Mouse (Mus musculus) kidney, postnatal 14 days (tissue): ENCODE measurements at regions not wholly inside any gene's neighbourhood (a gene's known extent, or its start where the extent isn't known, plus 50 kb on each side); places are given as distances from the start of the nearest gene placed in this dataset.

Experiments used
- DNase-seq: peaks from one replicate; pipeline ENCODE4 v3.0.0; 2022; ENCODE audit warnings: mixed read lengths

- DNase-seq, result no peak
These were observed 206.2 kb upstream of the Plpp4 start for GRCm38 (mm10) chr7:129050675-129051074.

DNA sequence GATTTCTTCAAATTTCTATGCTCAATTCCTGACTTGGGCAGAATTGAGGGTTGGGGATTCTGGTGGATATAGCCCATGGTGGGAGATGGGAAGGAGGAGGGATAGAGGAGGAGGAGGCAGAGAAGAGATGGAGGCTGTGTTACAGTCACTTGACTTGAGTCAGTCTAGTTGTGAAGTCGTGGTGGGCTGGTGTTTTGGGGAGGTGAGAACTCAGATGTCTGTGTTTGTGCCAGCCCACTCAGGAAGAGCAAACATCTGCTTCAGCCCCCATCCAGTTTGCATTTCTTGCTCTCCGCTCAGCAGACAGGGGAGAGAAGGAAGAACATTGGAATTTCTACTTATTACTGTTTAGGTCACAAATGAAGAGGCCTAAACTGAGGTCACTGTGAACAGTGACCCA lies 189.9 kb upstream of the Plpp4 start:
- no peak for DNase-seq

GRCm38 (mm10) chr7:129068137-129068536 lies 188.7 kb upstream of the Plpp4 start:
- no peak for DNase-seq

DNA sequence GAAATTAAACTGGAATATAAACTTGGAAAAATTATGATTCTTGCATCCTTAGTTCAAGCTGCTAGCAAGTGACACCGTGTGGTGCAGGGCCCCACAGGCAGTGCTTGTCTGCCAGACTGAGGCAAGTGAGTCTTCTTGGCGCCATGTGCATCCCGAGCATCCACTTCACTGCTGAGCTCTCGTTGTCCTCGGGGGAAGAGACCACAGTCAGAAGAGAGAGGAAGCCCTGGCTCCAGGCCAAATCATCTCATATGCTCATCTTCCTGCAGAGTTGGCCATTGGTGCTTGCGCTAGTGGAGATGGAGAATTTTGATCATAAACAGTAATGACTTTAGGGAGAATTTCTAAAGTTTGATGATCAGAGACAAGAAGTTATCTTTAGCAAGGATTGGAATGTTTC lies 177.0 kb upstream of the Plpp4 start:
- DNase-seq, result no peak

DNA sequence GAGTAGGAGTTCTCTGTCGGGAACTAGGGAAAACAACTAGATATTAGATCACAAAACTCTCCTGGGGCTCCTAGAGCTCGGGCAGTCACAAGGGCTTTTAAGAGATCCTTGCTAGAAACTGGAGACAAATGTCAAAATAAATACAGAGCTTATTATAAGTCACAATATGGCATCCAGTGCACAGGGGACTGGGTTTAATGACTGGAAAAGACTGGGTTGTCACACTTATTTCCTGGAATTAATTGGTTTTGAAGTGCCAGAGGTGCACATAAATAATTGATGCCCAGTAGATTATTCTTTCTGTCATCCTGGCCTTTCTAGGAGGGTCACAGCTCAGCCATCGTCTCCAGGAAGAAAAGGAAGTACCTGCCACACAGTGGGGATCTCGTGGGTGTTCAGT lies 165.4 kb upstream of the Plpp4 start:
- no peak for DNase-seq

DNA sequence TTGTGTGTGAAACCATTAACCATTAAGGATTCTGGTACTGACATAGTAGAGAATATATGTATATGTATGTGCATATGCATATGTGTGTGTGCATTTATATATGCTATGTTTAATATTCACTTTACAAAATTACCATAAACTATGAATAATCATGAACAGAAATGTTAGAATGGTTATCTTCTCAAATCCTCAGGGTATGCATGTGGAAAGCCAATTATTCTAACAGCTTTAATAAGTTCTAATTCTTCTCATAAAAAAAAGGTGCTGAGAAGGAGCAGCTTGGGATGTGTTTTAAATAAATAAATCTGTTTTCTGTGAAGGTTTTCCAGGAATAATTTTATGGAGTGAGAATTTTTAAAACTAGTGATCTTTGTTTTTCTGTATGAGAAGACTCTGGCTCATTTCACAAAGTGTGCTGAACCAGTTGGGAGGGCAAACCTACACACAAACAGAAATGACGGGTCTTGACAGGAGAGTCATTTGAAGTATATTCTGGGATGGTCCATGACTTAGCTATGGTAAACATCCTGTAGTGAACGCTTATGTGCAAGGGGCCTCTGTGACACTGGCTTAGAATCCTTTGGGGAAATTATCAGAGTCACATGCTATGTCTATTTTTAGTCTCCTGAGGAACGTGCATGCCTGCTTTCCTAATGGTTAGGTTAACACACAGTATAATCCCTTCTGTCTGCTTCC lies 160.3 kb upstream of the Plpp4 start:
- no peak for DNase-seq

- no peak for DNase-seq
These were observed 154.4 kb upstream of the Plpp4 start for GRCm38 (mm10) chr7:129102437-129102836.

DNA sequence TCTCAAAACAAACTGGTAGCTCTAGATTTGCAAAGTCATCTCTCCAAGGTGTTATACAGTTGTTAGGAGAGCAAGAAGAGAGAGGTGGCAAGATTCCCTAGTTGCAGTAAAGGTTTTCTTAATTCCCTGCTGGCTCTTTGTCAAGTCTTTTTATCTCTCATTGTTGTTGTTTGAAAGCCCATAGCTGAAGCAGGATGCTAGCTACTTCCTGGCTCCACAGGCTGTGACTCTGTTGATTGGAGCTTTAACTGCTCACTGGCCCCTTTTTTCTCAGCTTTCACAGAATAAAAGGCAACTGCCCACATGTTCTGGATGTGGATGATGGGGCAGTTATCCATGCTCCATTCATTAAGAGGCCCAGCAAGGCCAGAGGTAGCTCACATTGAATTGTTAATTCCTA lies 122.7 kb upstream of the Plpp4 start:
- DNase-seq, result no peak

DNA sequence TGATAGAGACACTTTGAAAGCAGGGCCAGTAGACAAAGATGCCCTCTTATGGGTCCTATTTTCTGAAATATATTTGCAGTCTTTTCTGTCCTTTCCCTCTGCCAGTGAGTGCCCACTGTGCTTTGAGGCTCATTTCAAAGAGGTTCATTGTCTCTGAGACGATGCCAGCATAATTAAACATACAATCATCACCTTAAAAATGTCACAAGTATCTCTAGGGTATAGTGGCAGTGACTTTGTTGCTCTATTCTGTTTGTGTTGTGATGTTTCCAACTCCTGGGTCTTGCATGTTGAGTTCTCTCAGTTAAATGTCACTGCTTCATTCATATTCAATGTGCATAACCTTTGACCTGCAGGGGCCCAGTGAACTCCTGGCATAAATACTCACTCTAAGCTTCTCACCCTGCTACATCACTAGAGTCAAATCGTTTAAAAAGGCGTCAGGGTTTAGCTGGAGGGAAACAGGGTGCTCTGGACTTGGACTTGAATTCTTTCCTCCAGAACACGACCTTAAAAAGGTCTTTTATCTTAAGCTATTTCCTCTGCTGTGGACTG lies 122.1 kb upstream of the Plpp4 start:
- no peak for DNase-seq

GRCm38 (mm10) chr7:129137303-129137990 lies 119.4 kb upstream of the Plpp4 start:
- DNase-seq, result no peak

- DNase-seq, result no peak
These were observed 114.8 kb upstream of the Plpp4 start for GRCm38 (mm10) chr7:129141942-129142598.

GRCm38 (mm10) chr7:129142599-129142949 lies 114.3 kb upstream of the Plpp4 start:
- peak; percentile 8 for DNase-seq

DNA sequence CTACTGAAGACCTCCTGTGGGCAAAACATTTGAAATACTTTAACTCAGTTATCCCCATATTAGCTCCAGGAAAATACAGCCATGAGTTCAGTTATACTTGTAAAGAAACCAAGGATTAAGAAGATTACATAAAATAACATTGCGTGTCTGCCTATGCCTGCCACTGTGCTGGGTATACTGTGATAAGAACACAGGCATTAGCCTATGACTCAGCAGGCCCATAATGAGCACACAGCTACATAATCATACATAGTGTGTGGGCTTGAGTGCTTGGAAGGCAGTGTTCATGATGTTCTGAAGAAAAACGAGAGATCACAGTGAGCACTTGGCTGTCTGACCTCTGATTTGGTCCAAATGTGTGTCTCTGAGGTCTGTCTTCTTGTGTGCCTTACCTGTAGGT lies 101.3 kb upstream of the Plpp4 start:
- DNase-seq, result no peak

GRCm38 (mm10) chr7:129169971-129170370 lies 86.9 kb upstream of the Plpp4 start:
- DNase-seq, result no peak

DNA sequence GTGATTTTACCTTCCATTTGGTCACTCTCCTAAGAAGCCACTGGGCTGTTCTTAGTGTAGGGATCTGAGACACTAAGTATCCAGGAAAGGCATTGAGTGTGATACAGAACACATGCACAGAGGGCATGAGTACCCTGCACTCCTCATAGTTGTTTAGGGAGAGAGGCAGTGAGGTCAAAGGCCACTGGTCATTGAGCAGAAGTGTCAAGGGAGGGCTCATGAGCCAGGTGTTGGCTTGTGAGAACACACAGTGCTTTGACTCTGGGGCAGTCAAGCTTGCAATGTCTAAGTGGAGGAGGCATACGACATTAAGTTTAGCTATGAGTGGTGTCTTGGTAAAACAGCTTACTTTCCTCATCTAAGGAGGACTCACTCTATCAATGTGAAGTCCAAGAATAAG lies 65.9 kb upstream of the Plpp4 start:
- no peak for DNase-seq

DNA sequence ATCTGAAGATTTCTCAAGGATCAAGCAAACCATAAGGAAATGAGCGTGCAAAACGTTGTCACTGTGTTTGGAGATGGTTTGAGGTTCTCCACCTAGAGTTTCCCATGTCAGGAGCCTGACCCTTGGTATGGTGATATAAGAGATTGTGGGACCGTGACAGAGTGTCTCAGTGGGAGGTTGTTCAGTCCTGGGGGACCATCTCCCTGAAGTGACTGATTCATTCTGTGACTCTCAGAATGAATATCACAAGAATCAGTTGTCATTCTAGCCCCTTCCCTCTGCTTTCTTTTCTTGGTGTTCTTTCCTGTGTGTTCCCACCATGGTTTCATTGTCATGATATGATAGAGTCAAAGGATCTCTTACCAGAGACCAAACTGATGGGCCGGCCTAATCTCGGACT lies 49.8 kb upstream of the Plpp4 start:
- no peak for DNase-seq
